Mouse (Mus musculus): ENCODE results near the gene Qrich2. TPM values are rescaled to one million over a fixed set of nuclear protein-coding genes. Genes with fewer than 3 reads are reported as not detected.
"Not testable (repeated sequence)": the region's sequence is repeated elsewhere in the genome, so short reads cannot be mapped to it uniquely, and the experiment has no call there.

Qrich2 gene
- polyA plus RNA-seq, 1 experiment from 2014 or later, result not detected

- H3K4me3 ChIP-seq (replicated peaks), result no peak overlapping the region
- H3K4me1 ChIP-seq (replicated peaks), result 0 out of 2 replicates have a peak, but pooled peaks cover 10% of the 10 kb centered on the region
- no peak for ATAC-seq (ENCODE audit: insufficient read depth)
- whole genome bisulfite sequencing (ENCODE audit: insufficient replicate concordance), result 72% methylated on average over 4 of the region's 4 CpGs
- H3K9me3 ChIP-seq (replicated peaks), result no peaks in the 10 kb centered on the region
- H3K27ac ChIP-seq (replicated peaks), result no peak overlapping the region
- H3K9ac ChIP-seq, result no peak overlapping the region
- H3K4me2 ChIP-seq, result no peak overlapping the region
- H3K27me3 ChIP-seq, result no peaks in the 10 kb centered on the region
- H3K36me3 ChIP-seq (replicated peaks), result peaks cover 61% of the 10 kb centered on the region
These were observed 6.2 kb upstream of the Qrich2 start for GRCm38 (mm10) chr11:116472275-116472674.

GRCm38 (mm10) chr11:116470896-116471295 lies 4.9 kb upstream of the Qrich2 start:
- WGBS (ENCODE audit: insufficient replicate concordance), result 80% methylated on average over 4 of the region's 4 CpGs

DNA sequence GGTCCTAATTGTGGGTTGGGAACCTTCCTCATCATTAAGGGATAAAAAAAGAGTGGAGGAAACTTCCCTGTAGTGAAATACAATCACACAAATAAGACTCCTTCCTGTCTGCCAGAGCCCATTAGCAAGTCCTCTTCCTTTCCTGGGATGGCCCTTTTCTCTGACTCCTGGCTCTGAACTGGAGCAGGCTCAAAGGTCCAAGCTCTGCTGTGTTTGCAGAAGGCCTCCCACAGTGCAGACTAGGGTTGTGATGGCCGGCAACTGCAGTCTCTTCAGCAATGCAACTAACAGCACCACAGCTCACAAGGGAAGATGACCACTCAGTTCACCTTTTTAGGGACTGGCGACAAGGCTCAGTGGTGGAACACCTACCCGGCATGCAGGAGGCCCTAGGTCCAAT lies 4.2 kb upstream of the Qrich2 start:
- Histone ChIP-seq H3K4me1 (replicated peaks) (0 out of 2 replicates have a peak, but pooled peaks cover 10% of the 10 kb centered on the region), H3K4me2 (no peak overlapping the region), H3K4me3 (replicated peaks) (no peak overlapping the region), H3K36me3 (replicated peaks) (peaks cover 41% of the 10 kb centered on the region), H3K9ac (no peak overlapping the region), H3K27me3 (peaks cover 6% of the 10 kb centered on the region; the same call in 1 of the 2 replicates), H3K9me3 (replicated peaks) (no peaks in the 10 kb centered on the region), H3K27ac (replicated peaks) (0 out of 2 replicates have a peak overlapping the region, but pooled peaks have one; percentile 10)
- no peak for ATAC-seq (ENCODE audit: insufficient read depth)
- WGBS (ENCODE audit: insufficient replicate concordance), result 73% methylated on average over 3 of the region's 3 CpGs

More at GRCm38 (mm10) chr11:116470896-116471295, 4.9 kb upstream of the Qrich2 start:
- no peaks in the 10 kb centered on the region for H3K9me3 ChIP-seq (replicated peaks)
- no peak overlapping the region for H3K4me2 ChIP-seq
- H3K36me3 ChIP-seq (replicated peaks), result peaks cover 47% of the 10 kb centered on the region
- no peak overlapping the region for H3K27ac ChIP-seq (replicated peaks)
- peaks cover 5% of the 10 kb centered on the region; the same call in 1 of the 2 replicates for H3K27me3 ChIP-seq
- H3K4me3 ChIP-seq (replicated peaks), result no peak overlapping the region
- ATAC-seq (ENCODE audit: insufficient read depth), result no peak
- H3K4me1 ChIP-seq (replicated peaks), result 0 out of 2 replicates have a peak, but pooled peaks cover 10% of the 10 kb centered on the region
- H3K9ac ChIP-seq, result no peak overlapping the region

DNA sequence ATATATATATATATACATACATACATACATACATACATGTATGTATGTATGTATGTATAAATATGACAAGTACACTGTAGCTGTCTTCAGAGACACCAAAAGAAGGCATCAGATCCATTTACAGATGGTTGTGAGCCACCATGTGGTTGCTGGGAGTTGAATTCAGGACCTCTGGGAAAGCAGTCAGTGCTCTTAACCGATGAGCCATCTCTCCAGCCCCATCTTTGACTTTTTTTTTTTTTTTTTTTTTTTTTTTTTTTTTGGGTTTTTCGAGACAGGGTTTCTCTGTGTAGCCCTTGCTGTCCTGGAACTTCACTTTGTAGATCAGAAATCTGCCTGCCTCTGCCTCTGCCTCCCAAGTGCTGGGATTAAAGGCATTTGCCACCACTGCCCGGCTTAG lies 2.3 kb upstream of the Qrich2 start:
- not testable (repeated sequence) for H3K27ac ChIP-seq (replicated peaks); H3K4me2 ChIP-seq; H3K4me3 ChIP-seq (replicated peaks); H3K9ac ChIP-seq; ATAC-seq (ENCODE audit: insufficient read depth); H3K9me3 ChIP-seq (replicated peaks); H3K27me3 ChIP-seq
- 55% methylated on average over 3 of the region's 3 CpGs for WGBS (ENCODE audit: insufficient replicate concordance)
- H3K36me3 ChIP-seq (replicated peaks), result peaks cover 28% of the 10 kb centered on the region
- H3K4me1 ChIP-seq (replicated peaks), result peaks cover 14% of the 10 kb centered on the region; the same call in 1 of the 2 replicates

DNA sequence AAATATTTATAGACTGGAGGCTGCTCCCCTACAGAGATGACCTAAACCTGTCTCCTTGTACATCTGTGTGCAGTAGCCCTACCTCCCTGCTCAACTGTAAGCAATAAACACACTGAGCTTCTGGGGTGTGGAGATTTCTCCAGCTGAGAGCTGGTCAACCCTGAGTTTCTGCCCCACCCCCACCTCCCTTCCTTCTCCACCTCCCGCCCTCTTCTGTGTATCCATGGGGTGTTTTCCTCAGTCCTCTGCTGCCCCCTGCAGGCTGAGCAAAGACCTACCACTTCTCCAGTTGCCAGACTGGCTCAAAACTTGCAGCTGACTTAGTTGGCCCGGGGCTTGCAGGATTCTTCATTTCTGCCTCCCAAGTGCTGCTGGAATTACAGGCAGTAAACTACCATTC lies 2.2 kb downstream of the Qrich2 start:
- 2% methylated on average over 2 of the region's 2 CpGs for WGBS (ENCODE audit: insufficient replicate concordance)
- peaks cover 6% of the 10 kb centered on the region; the same call in 1 of the 2 replicates for H3K27me3 ChIP-seq
- H3K4me1 ChIP-seq (replicated peaks), result peaks cover 4% of the 10 kb centered on the region; the same call in 1 of the 2 replicates
- ATAC-seq (ENCODE audit: insufficient read depth), result peak; percentile 37; the same call in 1 of the 2 replicates
- no peaks in the 10 kb centered on the region for H3K9me3 ChIP-seq (replicated peaks)
- no peak overlapping the region for H3K4me2 ChIP-seq
- H3K4me3 ChIP-seq (replicated peaks), result no peak overlapping the region
- no peak overlapping the region for H3K27ac ChIP-seq (replicated peaks)
- H3K36me3 ChIP-seq (replicated peaks), result no peaks in the 10 kb centered on the region
- no peak overlapping the region for H3K9ac ChIP-seq

DNA sequence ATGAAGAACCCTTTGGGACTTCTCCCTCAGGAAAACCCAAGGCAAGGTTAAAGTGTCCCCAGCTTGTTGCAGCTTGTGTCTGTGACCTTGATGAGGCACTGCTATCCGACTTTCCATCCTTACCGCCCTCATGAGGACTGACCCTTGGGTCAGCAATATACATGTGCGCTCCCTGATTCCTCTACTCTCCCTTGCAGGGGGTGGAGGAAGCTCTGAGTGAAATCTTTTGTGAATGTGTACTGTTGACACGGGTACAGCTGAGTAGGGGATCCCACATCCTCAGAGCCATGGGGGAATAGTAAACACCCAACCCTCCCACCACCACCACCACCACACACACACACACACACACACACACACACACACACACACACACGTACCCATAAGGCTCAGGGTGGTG lies 2.7 kb downstream of the Qrich2 start:
- Histone ChIP-seq H3K9me3 (replicated peaks) (no peaks in the 10 kb centered on the region), H3K36me3 (replicated peaks) (no peaks in the 10 kb centered on the region), H3K4me2 (no peak overlapping the region), H3K4me1 (replicated peaks) (peaks cover 4% of the 10 kb centered on the region; the same call in 1 of the 2 replicates), H3K4me3 (replicated peaks) (no peak overlapping the region), H3K9ac (no peak overlapping the region), H3K27ac (replicated peaks) (no peak overlapping the region), H3K27me3 (peaks cover 6% of the 10 kb centered on the region; the same call in 1 of the 2 replicates)
- WGBS (ENCODE audit: insufficient replicate concordance), result 52% methylated on average over 5 of the region's 5 CpGs
- no peak for ATAC-seq (ENCODE audit: insufficient read depth)

DNA sequence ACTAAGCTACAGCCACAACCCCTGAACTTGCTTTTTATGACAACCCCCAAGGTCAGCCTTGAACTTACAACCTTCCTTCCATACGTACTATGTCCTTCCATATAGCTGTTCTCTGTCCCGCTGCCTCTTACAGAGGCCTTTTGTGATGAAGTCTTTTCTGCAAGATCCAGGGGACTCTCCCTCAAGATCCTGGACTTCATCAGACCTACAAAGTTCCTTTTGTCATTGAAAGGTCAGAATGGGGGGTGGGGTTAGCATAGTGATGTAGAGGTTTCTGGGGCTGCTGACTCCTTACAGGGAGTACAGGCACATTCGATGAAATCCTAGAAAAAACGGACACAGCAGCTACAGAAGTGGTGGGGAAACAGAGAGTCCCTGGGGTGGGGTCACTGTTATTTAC lies 6.3 kb downstream of the Qrich2 start:
- Histone ChIP-seq H3K4me3 (replicated peaks) (no peak overlapping the region), H3K4me2 (no peak overlapping the region), H3K27ac (replicated peaks) (no peak overlapping the region), H3K36me3 (replicated peaks) (no peaks in the 10 kb centered on the region), H3K27me3 (no peaks in the 10 kb centered on the region; the same call in 1 of the 2 replicates), H3K9ac (no peak overlapping the region), H3K4me1 (replicated peaks) (peaks cover 7% of the 10 kb centered on the region), H3K9me3 (replicated peaks) (no peaks in the 10 kb centered on the region)
- 64% methylated on average over 4 of the region's 4 CpGs for WGBS (ENCODE audit: insufficient replicate concordance)
- ATAC-seq (ENCODE audit: insufficient read depth), result no peak

DNA sequence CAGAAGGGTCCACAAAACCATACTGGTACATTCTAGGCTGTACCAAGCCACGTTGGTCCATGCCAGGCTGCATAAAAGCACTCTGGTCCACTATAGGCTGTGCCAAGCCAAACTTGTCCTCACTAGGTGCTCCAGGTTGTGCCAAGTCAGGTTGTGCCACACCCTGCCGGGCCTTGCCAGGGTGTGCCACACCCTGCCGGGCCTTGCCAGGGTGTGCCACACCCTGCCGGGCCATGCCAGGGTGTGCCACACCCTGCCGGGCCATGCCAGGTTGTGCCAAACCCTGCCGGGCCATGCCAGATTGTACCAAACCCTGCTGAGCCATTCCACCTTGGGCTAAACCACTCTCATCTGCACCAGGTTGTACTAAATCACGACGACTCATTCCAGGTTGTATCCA lies 9.8 kb downstream of the Qrich2 start:
- Histone ChIP-seq H3K27me3 (peaks cover 5% of the 10 kb centered on the region; the same call in 1 of the 2 replicates), H3K27ac (replicated peaks) (no peak overlapping the region), H3K9ac (no peak overlapping the region), H3K4me3 (replicated peaks) (no peak overlapping the region), H3K4me2 (no peak overlapping the region), H3K36me3 (replicated peaks) (no peaks in the 10 kb centered on the region), H3K9me3 (replicated peaks) (no peaks in the 10 kb centered on the region), H3K4me1 (replicated peaks) (peaks cover 3% of the 10 kb centered on the region)
- WGBS (ENCODE audit: insufficient replicate concordance), result 61% methylated on average over 8 of the region's 8 CpGs
- no peak for ATAC-seq (ENCODE audit: insufficient read depth)

GRCm38 (mm10) chr11:116453889-116454288 lies 12.2 kb downstream of the Qrich2 start:
- 70% methylated on average over 10 of the region's 10 CpGs for WGBS (ENCODE audit: insufficient replicate concordance)
- peaks cover 5% of the 10 kb centered on the region; the same call in 1 of the 2 replicates for H3K27me3 ChIP-seq
- no peaks in the 10 kb centered on the region for H3K9me3 ChIP-seq (replicated peaks)
- no peaks in the 10 kb centered on the region for H3K36me3 ChIP-seq (replicated peaks)
- H3K4me3 ChIP-seq (replicated peaks), result no peak overlapping the region
- H3K4me1 ChIP-seq (replicated peaks), result peaks cover 3% of the 10 kb centered on the region
- no peak for ATAC-seq (ENCODE audit: insufficient read depth)
- no peak overlapping the region for H3K4me2 ChIP-seq
- no peak overlapping the region for H3K27ac ChIP-seq (replicated peaks)
- H3K9ac ChIP-seq, result no peak overlapping the region

DNA sequence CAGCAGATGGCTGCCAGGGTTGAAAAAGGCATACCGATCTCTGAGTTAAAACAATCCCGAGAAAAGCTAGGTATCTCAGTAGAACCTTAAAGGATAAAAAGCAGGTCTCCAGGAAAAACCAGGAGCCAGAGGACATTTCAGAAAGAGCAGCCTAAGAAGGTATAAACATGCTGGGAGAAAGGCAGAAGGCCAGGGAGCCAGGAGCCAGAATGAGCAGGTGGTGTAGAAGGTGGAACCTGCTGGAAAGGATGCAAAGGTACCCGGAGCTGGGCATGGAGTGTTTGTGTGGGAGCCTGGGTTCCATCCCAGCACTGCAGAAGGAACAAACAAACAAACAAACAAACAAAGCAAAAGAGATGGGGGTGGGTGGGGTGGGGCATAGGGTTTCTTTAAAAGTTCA lies 16.7 kb downstream of the Qrich2 start:
- WGBS (ENCODE audit: insufficient replicate concordance), result 78% methylated on average over 3 of the region's 3 CpGs
- Histone ChIP-seq H3K4me3 (replicated peaks) (no peak overlapping the region), H3K9me3 (replicated peaks) (no peaks in the 10 kb centered on the region), H3K9ac (no peak overlapping the region), H3K36me3 (replicated peaks) (no peaks in the 10 kb centered on the region), H3K4me1 (replicated peaks) (peaks cover 14% of the 10 kb centered on the region), H3K27ac (replicated peaks) (no peak overlapping the region), H3K4me2 (no peak overlapping the region), H3K27me3 (peaks cover 32% of the 10 kb centered on the region)
- ATAC-seq (ENCODE audit: insufficient read depth), result no peak

DNA sequence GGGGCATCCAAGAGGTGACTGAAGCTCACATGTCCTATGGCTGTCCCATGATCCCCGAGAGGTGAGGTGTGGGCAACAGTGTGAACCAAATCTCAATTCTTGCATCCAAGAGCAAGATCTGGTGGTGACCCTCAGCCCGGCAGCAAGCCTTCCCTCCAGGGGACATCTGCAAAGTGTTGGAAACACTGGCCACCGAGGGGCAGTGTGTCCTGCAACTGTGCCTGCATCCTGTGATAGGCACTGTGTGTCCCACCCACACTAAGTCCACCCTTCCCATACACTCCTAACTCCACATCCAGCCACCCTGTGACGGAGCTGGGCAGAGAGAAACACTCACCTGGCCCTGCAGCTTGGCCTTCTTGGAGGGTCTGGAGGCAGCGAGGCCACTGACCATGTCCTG lies 18.2 kb downstream of the Qrich2 start:
- no peak overlapping the region for H3K4me3 ChIP-seq (replicated peaks)
- no peak overlapping the region for H3K9ac ChIP-seq
- no peak for ATAC-seq (ENCODE audit: insufficient read depth)
- no peak overlapping the region for H3K27ac ChIP-seq (replicated peaks)
- H3K36me3 ChIP-seq (replicated peaks), result no peaks in the 10 kb centered on the region
- H3K9me3 ChIP-seq (replicated peaks), result no peaks in the 10 kb centered on the region
- H3K4me1 ChIP-seq (replicated peaks), result peaks cover 14% of the 10 kb centered on the region
- H3K27me3 ChIP-seq, result peaks cover 32% of the 10 kb centered on the region
- WGBS (ENCODE audit: insufficient replicate concordance), result 55% methylated on average over 5 of the region's 5 CpGs
- H3K4me2 ChIP-seq, result no peak overlapping the region

Data from liver, embryonic 15.5 days (tissue).